ENCODE assay signal across 24 mouse cellular contexts in the genomic region with DNA sequence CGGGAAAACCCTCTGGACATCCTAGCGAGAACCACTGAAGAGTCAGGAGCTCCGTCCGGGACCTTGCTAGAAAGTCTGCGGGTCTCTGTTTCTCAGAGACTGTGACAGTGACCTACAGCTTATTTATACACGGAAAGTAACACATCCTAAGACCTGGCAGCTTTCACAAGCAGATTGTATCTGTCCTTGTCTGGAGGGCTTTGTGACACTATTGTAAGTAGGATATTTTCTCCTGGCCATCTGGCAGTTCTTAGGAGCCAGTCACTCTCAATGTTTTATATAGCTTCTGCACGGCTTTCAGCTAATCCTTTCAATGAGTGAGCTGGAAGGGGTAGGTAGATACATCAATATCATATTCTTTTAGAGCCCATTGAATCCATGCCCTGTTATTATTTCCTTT.
DNase-seq lines count a peak whose midpoint lies in the region; ATAC-seq lines count a peak whose summit lies in the region.
"Had no signal": no experiment of that assay in that cellular context is flagged by ENCODE, and none has a peak within 500 bp of the region (broad histone marks: within the 10 kb centered on the region; RNA-seq: fewer than 3 reads in every experiment).

No protein-coding gene starts in this region.

- 75% methylated on average over 7 of the region's 7 CpGs for WGBS in midbrain, embryonic 11.5 days
- WGBS in midbrain, embryonic 16.5 days = 57% methylated on average over 7 of the region's 7 CpGs

- no peaks in the 10 kb centered on the region; the same call in 1 of the 2 replicates for H3K9me3 ChIP-seq in midbrain, embryonic 11.5 days (ENCODE audit: control insufficient read depth, low read length)
- H3K9me3 ChIP-seq in midbrain, embryonic 16.5 days (replicated peaks; ENCODE audit: control insufficient read depth, low read length, poor library complexity, severe bottlenecking) = no peaks in the 10 kb centered on the region; the same call in 1 of the 2 replicates
- H3K9me3 ChIP-seq: heart, embryonic 10.5 days; heart, embryonic 15.5 days; limb, embryonic 13.5 days; lung, embryonic 15.5 days; midbrain, embryonic 10.5 days had no signal

- peaks cover 4% of the 10 kb centered on the region; the same call in 1 of the 2 replicates for H3K4me1 ChIP-seq in midbrain, embryonic 11.5 days (ENCODE audit: control insufficient read depth, insufficient read depth, low read length)
- no peaks in the 10 kb centered on the region for H3K4me1 ChIP-seq in midbrain, embryonic 16.5 days (ENCODE audit: control insufficient read depth, insufficient read depth, low read length)
- H3K4me1 ChIP-seq: embryonic facial prominence, embryonic 13.5 days; heart, embryonic 15.5 days; limb, embryonic 13.5 days; lung, embryonic 15.5 days had no signal

- H3K27ac ChIP-seq in midbrain, embryonic 11.5 days (ENCODE audit: low read depth, low read length) = no peak overlapping the region
- H3K27ac ChIP-seq in midbrain, embryonic 16.5 days (ENCODE audit: low read length) = no peak overlapping the region
- H3K27ac ChIP-seq: embryonic facial prominence, embryonic 13.5 days; heart, embryonic 10.5 days; heart, embryonic 15.5 days; limb, embryonic 13.5 days; lung, embryonic 15.5 days; midbrain, embryonic 10.5 days had no signal

- H3K4me2 ChIP-seq in midbrain, embryonic 11.5 days = no peak overlapping the region
- H3K4me2 ChIP-seq in midbrain, embryonic 16.5 days (ENCODE audit: low read length) = no peak overlapping the region
- H3K4me2 ChIP-seq: embryonic facial prominence, embryonic 13.5 days; heart, embryonic 15.5 days; limb, embryonic 13.5 days; liver, embryonic 11.5 days; lung, embryonic 15.5 days had no signal

- no peak overlapping the region for H3K9ac ChIP-seq in midbrain, embryonic 11.5 days (ENCODE audit: low read length)
- H3K9ac ChIP-seq in midbrain, embryonic 16.5 days (ENCODE audit: low read depth, low read length) = no peak overlapping the region
- H3K9ac ChIP-seq: embryonic facial prominence, embryonic 13.5 days; forebrain, postnatal 0 days; heart, embryonic 15.5 days; limb, embryonic 13.5 days; lung, embryonic 15.5 days had no signal

- ATAC-seq in cerebellum, adult (ENCODE audit: insufficient number of reproducible peaks, low FRiP score, low TSS enrichment) = no peak
- no peak for ATAC-seq in midbrain, embryonic 11.5 days (ENCODE audit: low FRiP score)
- ATAC-seq in midbrain, embryonic 16.5 days = no peak
- ATAC-seq: activated CD4-positive, CD25-positive, alpha-beta regulatory T cell, adult 4 months; forebrain, postnatal 0 days; intestine, embryonic 16.5 days had no signal

- no peaks in the 10 kb centered on the region for H3K36me3 ChIP-seq in midbrain, embryonic 11.5 days (ENCODE audit: control insufficient read depth, insufficient read depth, low read length)
- H3K36me3 ChIP-seq in midbrain, embryonic 16.5 days (ENCODE audit: control insufficient read depth, insufficient read depth, low read length) = no peaks in the 10 kb centered on the region
- H3K36me3 ChIP-seq: embryonic facial prominence, embryonic 13.5 days; heart, embryonic 10.5 days; heart, embryonic 15.5 days; limb, embryonic 13.5 days; lung, embryonic 15.5 days; midbrain, embryonic 10.5 days had no signal

- no peak overlapping the region for H3K4me3 ChIP-seq in midbrain, embryonic 11.5 days (ENCODE audit: low read depth, low read length)
- H3K4me3 ChIP-seq in midbrain, embryonic 16.5 days (ENCODE audit: low read depth, low read length) = no peak overlapping the region
- H3K4me3 ChIP-seq: embryonic facial prominence, embryonic 13.5 days; heart, embryonic 10.5 days; heart, embryonic 15.5 days; limb, embryonic 13.5 days; lung, embryonic 15.5 days; midbrain, embryonic 10.5 days had no signal

- DNase-seq in cerebellum, adult 11 months = peak; percentile 11
- peak; percentile 78 for DNase-seq in midbrain, embryonic 11.5 days (ENCODE audit: low spot score, missing footprints)
- peak; percentile 18 for DNase-seq in cerebellum, adult 8-10 months
- DNase-seq in retina, postnatal 1 day = peak; percentile 74
- no peak for DNase-seq in kidney, adult 9 months
- no peak for DNase-seq in thymus, postnatal 10 days (ENCODE audit: low spot score in 2 of 2)
- DNase-seq: adrenal gland, adult 8-10 months; embryo, embryonic 11 days; forebrain, postnatal 0 days; gastrocnemius, postnatal 14 days; kidney, postnatal 10 days; layer of hippocampus, adult 9-11 months had no signal

- no peaks in the 10 kb centered on the region for H3K27me3 ChIP-seq in midbrain, embryonic 11.5 days (ENCODE audit: control insufficient read depth, insufficient read depth, low read length)
- H3K27me3 ChIP-seq in midbrain, embryonic 16.5 days (ENCODE audit: control insufficient read depth, insufficient read depth, low read depth, low read length) = no peaks in the 10 kb centered on the region
- H3K27me3 ChIP-seq: CH12.LX; embryonic facial prominence, embryonic 13.5 days; heart, embryonic 15.5 days; limb, embryonic 13.5 days; lung, embryonic 15.5 days had no signal

Comparison
In these comparisons a context has a peak if more than half of its experiments do, and no peak if none do; other contexts are left out.
1. DNase-seq: peak in cerebellum, adult 11 months (single experiment), midbrain, embryonic 11.5 days (single experiment), cerebellum, adult 8-10 months (single experiment) and retina, postnatal 1 day (single experiment); none in kidney, adult 9 months (single experiment) and thymus, postnatal 10 days (0 of 2).